ENCODE assay signal across 23 mouse cellular contexts in the genomic region with DNA sequence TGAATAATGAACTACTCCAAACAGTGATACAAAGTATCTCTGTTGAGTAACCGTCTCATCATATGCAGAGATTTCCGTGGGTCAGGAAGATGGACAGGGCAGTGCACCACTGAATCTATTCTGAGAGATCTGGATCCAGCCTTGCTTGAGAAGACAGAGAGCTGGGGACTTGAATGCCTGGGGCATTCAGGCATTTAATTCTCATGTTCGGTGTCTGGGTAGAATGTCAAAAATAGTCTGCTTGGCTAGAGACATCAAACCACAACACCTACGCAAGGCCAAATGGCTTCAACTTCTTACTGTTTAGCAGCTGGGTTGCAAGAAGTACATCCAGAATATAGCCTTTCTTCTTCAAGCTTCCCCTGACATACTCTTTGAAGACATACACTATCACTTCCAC.
A peak's percentile ranks its signal among the peaks of the same experiment; 100 is the strongest.
DNase-seq lines count a peak whose midpoint lies in the region; ATAC-seq and TF ChIP-seq lines count a peak whose summit lies in the region.
"Had no signal": no experiment of that assay in that cellular context is flagged by ENCODE, and none has a peak within 500 bp of the region (broad histone marks: within the 10 kb centered on the region; RNA-seq: fewer than 3 reads in every experiment).

No protein-coding gene starts in this region.

- no peak overlapping the region for H3K4me2 ChIP-seq in kidney, postnatal 0 days (ENCODE audit: low read length)
- peak overlapping the region; percentile 28 for H3K4me2 ChIP-seq in myocyte (ENCODE audit: low read depth)
- H3K4me2 ChIP-seq: embryonic facial prominence, embryonic 12.5 days; forebrain, embryonic 12.5 days had no signal

- intact Hi-C loops in heart, postnatal 10 days (cut with DNase I), result no loop called here

- 72% methylated on average over 4 of the region's 4 CpGs for WGBS in kidney, postnatal 0 days

- H3K4me3 ChIP-seq in kidney, postnatal 0 days (replicated peaks; ENCODE audit: low read depth, low read length), result no peak overlapping the region
- H3K4me3 ChIP-seq in myocyte, result no peak overlapping the region
- H3K4me3 ChIP-seq: embryonic facial prominence, embryonic 10.5 days; embryonic facial prominence, embryonic 12.5 days; forebrain, embryonic 10.5 days; forebrain, embryonic 12.5 days had no signal

- H3K4me1 ChIP-seq in kidney, postnatal 0 days (replicated peaks; ENCODE audit: insufficient read depth, low read length), result no peaks in the 10 kb centered on the region
- H3K4me1 ChIP-seq: embryonic facial prominence, embryonic 10.5 days; embryonic facial prominence, embryonic 12.5 days; forebrain, embryonic 10.5 days; forebrain, embryonic 12.5 days had no signal

- TF ChIP-seq POLR2A in myocyte (IDR thresholded peaks at IDR 0.05; ENCODE audit: insufficient read length, low read depth), result no peak

- DNase-seq in kidney, postnatal 0 days (ENCODE audit: low spot score), result peak; percentile 12
- DNase-seq in kidney, adult 8-10 months, result no peak
- peak; percentile 56 for DNase-seq in Muller cell, postnatal 12 days (ENCODE audit: inconsistent ontology term)
- DNase-seq in brain, adult 2 months (ENCODE audit: low read depth, low spot score), result peak; percentile 2
- no peak for DNase-seq in heart, postnatal 10 days
- no peak for DNase-seq in liver
- DNase-seq: adrenal gland, adult 2 months; adrenal gland, postnatal 10 days; adrenal gland, postnatal 25 days; cerebellum, adult 11-12 months; cerebellum, adult 2 months; cerebellum, adult 9-10 months; cerebellum, postnatal 10 days; cerebellum, postnatal 25 days had no signal

- H3K27me3 ChIP-seq in kidney, postnatal 0 days (ENCODE audit: insufficient read depth, low read length), result no peaks in the 10 kb centered on the region
- no peaks in the 10 kb centered on the region for H3K27me3 ChIP-seq in myocyte (ENCODE audit: control insufficient read depth, insufficient read depth, insufficient read length)
- H3K27me3 ChIP-seq: embryonic facial prominence, embryonic 12.5 days; forebrain, embryonic 12.5 days had no signal

- H3K79me2 ChIP-seq in myocyte (ENCODE audit: control insufficient read depth, insufficient read depth), result no peaks in the 10 kb centered on the region

- H3ac ChIP-seq in myocyte (ENCODE audit: control insufficient read depth, insufficient read length), result no peak overlapping the region

- H3K9ac ChIP-seq in kidney, postnatal 0 days (ENCODE audit: low read depth, low read length), result no peak overlapping the region
- H3K9ac ChIP-seq: embryonic facial prominence, embryonic 12.5 days; forebrain, embryonic 12.5 days had no signal

- no peaks in the 10 kb centered on the region for H3K9me3 ChIP-seq in kidney, postnatal 0 days (replicated peaks; ENCODE audit: low read length)
- H3K9me3 ChIP-seq: embryonic facial prominence, embryonic 10.5 days; embryonic facial prominence, embryonic 12.5 days; forebrain, embryonic 10.5 days; forebrain, embryonic 12.5 days had no signal

- no peak overlapping the region for H3K27ac ChIP-seq in kidney, postnatal 0 days
- H3K27ac ChIP-seq: embryonic facial prominence, embryonic 10.5 days; embryonic facial prominence, embryonic 12.5 days; forebrain, embryonic 10.5 days; forebrain, embryonic 12.5 days had no signal

- ATAC-seq in kidney, postnatal 0 days (replicated peaks; ENCODE audit: low FRiP score, low read depth), result no peak
- no peak for ATAC-seq in megakaryocyte, adult 5-6 weeks (ENCODE audit: poor library complexity, severe bottlenecking)
- ATAC-seq: forebrain, embryonic 14.5 days; forebrain, embryonic 16.5 days had no signal

- no peak for TF ChIP-seq CTCF in kidney, postnatal 0 days (IDR thresholded peaks at IDR 0.05; ENCODE audit: low read depth)

- H3K36me3 ChIP-seq in kidney, postnatal 0 days (ENCODE audit: insufficient read depth, low read length), result no peaks in the 10 kb centered on the region
- H3K36me3 ChIP-seq in myocyte (ENCODE audit: control insufficient read depth, insufficient read depth), result no peaks in the 10 kb centered on the region
- H3K36me3 ChIP-seq: embryonic facial prominence, embryonic 10.5 days; embryonic facial prominence, embryonic 12.5 days; forebrain, embryonic 10.5 days; forebrain, embryonic 12.5 days; G1E had no signal

TF ChIP-seq in myocyte, 11 proteins besides CTCF, POLR2A, EP300 and RAD21:
- TF ChIP-seq POLR2AphosphoS2 (IDR thresholded peaks at IDR 0.05; ENCODE audit: insufficient read length, low read depth) (no peak), E2F4 (IDR thresholded peaks at IDR 0.05; ENCODE audit: insufficient read depth) (no peak), SRF (IDR thresholded peaks at IDR 0.05; ENCODE audit: control insufficient read depth, insufficient read length, low read depth) (no peak), MYOD1 (IDR thresholded peaks at IDR 0.05; ENCODE audit: control insufficient read depth in 1 of 3, insufficient read length in 2 of 3, low read depth in 2 of 3) (peak in 1 of 3 experiments; percentile 32), TCF12 (IDR thresholded peaks at IDR 0.05; ENCODE audit: insufficient read depth, poor library complexity, severe bottlenecking) (peak; percentile 28), MAX (IDR thresholded peaks at IDR 0.05; ENCODE audit: low read depth) (no peak)

Comparison
In these comparisons a context has a peak if more than half of its experiments do, and no peak if none do; other contexts are left out.
1. DNase-seq: peak in kidney, postnatal 0 days (single experiment), Muller cell, postnatal 12 days (single experiment) and brain, adult 2 months (single experiment); none in kidney, adult 8-10 months (0 of 2), heart, postnatal 10 days (0 of 2) and liver (single experiment).